Mouse (Mus musculus) embryonic facial prominence, embryonic 15.5 days (tissue): Measurements from ENCODE around the gene Dcaf7. TPM values are rescaled to one million over a fixed set of nuclear protein-coding genes. Genes with fewer than 3 reads are reported as not detected.
"Not testable (repeated sequence)": the region's sequence is repeated elsewhere in the genome, so short reads cannot be mapped to it uniquely, and the experiment has no call there.

Source experiments
- ATAC-seq: fragments of 200-750 bp; cut with Nextera tagmentation; 2 replicates; pipeline ENCODE4 v1.8.0; 2017; ENCODE audit warnings: low read depth, moderate TSS enrichment; ENCODE audit not compliant: insufficient number of reproducible peaks, low FRiP score, low TSS enrichment
- H3K27ac ChIP-seq: fragments of 300-500 bp; sonication (generic); replicated peaks from 2 replicates; pipeline ENCODE4 v1.5.1; 2015; ENCODE audit warnings: mild to moderate bottlenecking, inconsistent platforms
- H3K27me3 ChIP-seq: fragments of 300-500 bp; sonication (generic); 2 replicates; pipeline ENCODE4 v1.6.1; 2015; ENCODE audit warnings: inconsistent platforms
- H3K36me3 ChIP-seq: fragments of 300-500 bp; sonication (generic); 2 replicates; pipeline ENCODE4 v1.6.1; 2015; ENCODE audit warnings: mild to moderate bottlenecking, inconsistent platforms
- H3K4me1 ChIP-seq: fragments of 300-500 bp; sonication (generic); 2 replicates; pipeline ENCODE4 v1.6.1; 2015; ENCODE audit warnings: inconsistent platforms
- H3K4me2 ChIP-seq: fragments of 300-500 bp; sonication (generic); replicated peaks from 2 replicates; pipeline ENCODE4 v1.6.1; 2015; ENCODE audit warnings: mild to moderate bottlenecking, inconsistent platforms
- H3K4me3 ChIP-seq: fragments of 300-500 bp; sonication (generic); replicated peaks from 2 replicates; pipeline ENCODE4 v1.5.1; 2015; ENCODE audit warnings: mild to moderate bottlenecking, inconsistent platforms
- H3K9ac ChIP-seq: fragments of 300-500 bp; sonication (generic); 2 replicates; pipeline ENCODE4 v1.6.1; 2015; ENCODE audit warnings: inconsistent platforms
- H3K9me3 ChIP-seq: fragments of 300-500 bp; sonication (generic); replicated peaks from 2 replicates; pipeline ENCODE4 v1.6.1; 2016; ENCODE audit warnings: inconsistent platforms
- WGBS: fragments of 180-500 bp; shearing (Covaris S2); methylation state at CpG from one replicate; pipeline ENCODE4 v1.1.7; 2015; 5-methylcytosine and 5-hydroxymethylcytosine counted together
- polyA plus RNA-seq: library from polyadenylated mRNA; unstranded; fragments of >200 nt; fragmentation: Nextera tagmentation; extraction: Ambion mirVana; gene quantifications from 2 replicates; pipeline ENCODE4 v1.2.1, GENCODE M21; 2015

Dcaf7 gene
- polyA plus RNA-seq, 1 experiment from 2014 or later, result 64.3 TPM

- H3K27me3 ChIP-seq, result no peaks in the 10 kb centered on the region
These were observed 28.6 kb downstream of the Dcaf7 start for GRCm38 (mm10) chr11:106065073-106065922.

GRCm38 (mm10) chr11:106065923-106066571 is 29.4 kb downstream of the Dcaf7 start, which contains the start of gene Taco1:
Gene Taco1, plus strand, starts transcription at chr11:106066061.
- H3K9me3 ChIP-seq, result no peaks in the 10 kb centered on the region
- WGBS, result under 1% methylated on average over 49 of the region's 49 CpGs
- peaks cover 11% of the 10 kb centered on the region; the same call in 1 of the 2 replicates for H3K36me3 ChIP-seq
- peak within 1 kb of the TSS; percentile 70 for H3K4me3 ChIP-seq
- 0 out of 2 replicates have a peak, but pooled peaks cover 9% of the 10 kb centered on the region for H3K4me1 ChIP-seq
- no peaks in the 10 kb centered on the region for H3K27me3 ChIP-seq
- peak; percentile 92 for ATAC-seq
- peak within 1 kb of the TSS; percentile 56 for H3K9ac ChIP-seq
- peak within 1 kb of the TSS; percentile 91 for H3K4me2 ChIP-seq
- H3K27ac ChIP-seq, result peak within 1 kb of the TSS; percentile 92

More at GRCm38 (mm10) chr11:106065073-106065922, 28.6 kb downstream of the Dcaf7 start:
- no peaks in the 10 kb centered on the region for H3K9me3 ChIP-seq
- 0 out of 2 replicates have a peak, but pooled peaks cover 9% of the 10 kb centered on the region for H3K4me1 ChIP-seq
- peak overlapping the region; percentile 70 for H3K4me3 ChIP-seq
- peak overlapping the region; percentile 91 for H3K4me2 ChIP-seq
- peaks cover 6% of the 10 kb centered on the region; the same call in 1 of the 2 replicates for H3K36me3 ChIP-seq
- H3K9ac ChIP-seq, result peak overlapping the region; percentile 56; the same call in 1 of the 2 replicates
- 38% methylated on average over 18 of the region's 18 CpGs for WGBS
- no peak for ATAC-seq
- peak overlapping the region; percentile 92 for H3K27ac ChIP-seq

GRCm38 (mm10) chr11:106066616-106067015 is 29.9 kb downstream of the Dcaf7 start:
- H3K4me2 ChIP-seq, result peak overlapping the region; percentile 91
- H3K36me3 ChIP-seq, result peaks cover 13% of the 10 kb centered on the region; the same call in 1 of the 2 replicates
- H3K4me1 ChIP-seq, ATAC-seq, H3K27me3 ChIP-seq, H3K9me3 ChIP-seq: not testable (repeated sequence)
- peak overlapping the region; percentile 70 for H3K4me3 ChIP-seq
- H3K27ac ChIP-seq, result peak overlapping the region; percentile 92; the same call in 1 of the 2 replicates
- peak overlapping the region; percentile 56 for H3K9ac ChIP-seq
- 12% methylated on average over 23 of the region's 23 CpGs for WGBS

- Histone ChIP-seq H3K27me3 (no peaks in the 10 kb centered on the region), H3K9me3 (no peaks in the 10 kb centered on the region), H3K9ac (no peak overlapping the region), H3K27ac (no peak overlapping the region), H3K4me2 (no peak overlapping the region), H3K36me3 (peaks cover 36% of the 10 kb centered on the region; the same call in 1 of the 2 replicates), H3K4me3 (no peak overlapping the region), H3K4me1 (no peaks in the 10 kb centered on the region)
- ATAC-seq, result no peak
- 82% methylated on average over 3 of the region's 3 CpGs for WGBS
These were observed 37.1 kb downstream of the Dcaf7 start for GRCm38 (mm10) chr11:106073774-106074173.

GRCm38 (mm10) chr11:106076321-106076720 is 39.6 kb downstream of the Dcaf7 start:
- no peak overlapping the region for H3K4me2 ChIP-seq
- H3K9me3 ChIP-seq, result no peaks in the 10 kb centered on the region
- no peaks in the 10 kb centered on the region for H3K4me1 ChIP-seq
- H3K27me3 ChIP-seq, result no peaks in the 10 kb centered on the region
- peaks cover 23% of the 10 kb centered on the region; the same call in 1 of the 2 replicates for H3K36me3 ChIP-seq
- 4% methylated on average over 4 of the region's 4 CpGs for WGBS
- H3K27ac ChIP-seq, result no peak overlapping the region
- H3K9ac ChIP-seq, result no peak overlapping the region
- no peak for ATAC-seq
- no peak overlapping the region for H3K4me3 ChIP-seq

GRCm38 (mm10) chr11:106083708-106084701 is 47.3 kb downstream of the Dcaf7 start, which contains the start of gene Map3k3:
Gene Map3k3, plus strand, starts transcription at chr11:106084613.
- Histone ChIP-seq H3K4me1 (peaks cover 12% of the 10 kb centered on the region), H3K4me2 (peak within 1 kb of the TSS; percentile 76), H3K9ac (peak within 1 kb of the TSS; percentile 94), H3K4me3 (peak within 1 kb of the TSS; percentile 98), H3K36me3 (no peaks in the 10 kb centered on the region), H3K27ac (peak within 1 kb of the TSS; percentile 99), H3K27me3 (no peaks in the 10 kb centered on the region), H3K9me3 (no peaks in the 10 kb centered on the region)
- ATAC-seq, result peak; percentile 99
- WGBS, result under 1% methylated on average over 69 of the region's 69 CpGs

- Histone ChIP-seq H3K4me3 (peak overlapping the region; percentile 98), H3K4me2 (peak overlapping the region; percentile 54), H3K27ac (peak overlapping the region; percentile 99), H3K9me3 (no peaks in the 10 kb centered on the region), H3K9ac (peak overlapping the region; percentile 94), H3K36me3 (no peaks in the 10 kb centered on the region), H3K27me3 (no peaks in the 10 kb centered on the region), H3K4me1 (peaks cover 12% of the 10 kb centered on the region)
- under 1% methylated on average over 61 of the region's 61 CpGs for WGBS
- ATAC-seq, result peak; percentile 67
These were observed 48.4 kb downstream of the Dcaf7 start for GRCm38 (mm10) chr11:106084911-106085561.

GRCm38 (mm10) chr11:106098223-106098622 is 61.6 kb downstream of the Dcaf7 start:
- H3K27ac ChIP-seq, result no peak overlapping the region
- 88% methylated on average over 1 of the region's 1 CpGs for WGBS
- H3K9me3 ChIP-seq, result no peaks in the 10 kb centered on the region
- no peak overlapping the region for H3K4me2 ChIP-seq
- no peaks in the 10 kb centered on the region for H3K4me1 ChIP-seq
- H3K4me3 ChIP-seq, result no peak overlapping the region
- no peak for ATAC-seq
- H3K9ac ChIP-seq, result no peak overlapping the region
- H3K36me3 ChIP-seq, result no peaks in the 10 kb centered on the region
- no peaks in the 10 kb centered on the region for H3K27me3 ChIP-seq

GRCm38 (mm10) chr11:106102866-106103265 is 66.2 kb downstream of the Dcaf7 start:
- no peaks in the 10 kb centered on the region for H3K9me3 ChIP-seq
- H3K27me3 ChIP-seq, result no peaks in the 10 kb centered on the region
- no peak overlapping the region for H3K27ac ChIP-seq
- no peak overlapping the region for H3K4me2 ChIP-seq
- ATAC-seq, result no peak
- H3K4me3 ChIP-seq, result no peak overlapping the region
- H3K9ac ChIP-seq, result no peak overlapping the region
- WGBS, result 73% methylated on average over 3 of the region's 3 CpGs
- no peaks in the 10 kb centered on the region for H3K36me3 ChIP-seq
- no peaks in the 10 kb centered on the region for H3K4me1 ChIP-seq

GRCm38 (mm10) chr11:106106047-106106587 is 69.4 kb downstream of the Dcaf7 start:
- WGBS, result 81% methylated on average over 8 of the region's 8 CpGs
- Histone ChIP-seq H3K9me3 (no peaks in the 10 kb centered on the region), H3K9ac (no peak overlapping the region), H3K36me3 (0 out of 2 replicates have a peak, but pooled peaks cover 9% of the 10 kb centered on the region), H3K4me3 (no peak overlapping the region), H3K4me2 (no peak overlapping the region), H3K4me1 (no peaks in the 10 kb centered on the region), H3K27me3 (no peaks in the 10 kb centered on the region), H3K27ac (no peak overlapping the region)
- ATAC-seq, result no peak
